Mouse (Mus musculus) forebrain, embryonic 11.5 days (tissue): ENCODE measurements around the gene Cdk5r1. TPM values are rescaled to one million over a fixed set of nuclear protein-coding genes. Genes with fewer than 3 reads are reported as not detected.
"Not testable (repeated sequence)": the region's sequence is repeated elsewhere in the genome, so short reads cannot be mapped to it uniquely, and the experiment has no call there.

Source experiments
- ATAC-seq: fragments of 200-750 bp; cut with Nextera tagmentation; replicated peaks from 2 replicates; pipeline ENCODE4 v1.8.0; 2017; ENCODE audit warnings: moderate TSS enrichment; ENCODE audit not compliant: low FRiP score
- DNase-seq: peaks from one replicate; pipeline ENCODE4 v3.0.0-alpha.2; 2017; ENCODE audit warnings: low spot score
- H3K27ac ChIP-seq: fragments of 300-500 bp; sonication (generic); 2 replicates; pipeline ENCODE4 v1.5.1; 2014; ENCODE audit warnings: low read depth, low read length
- H3K27me3 ChIP-seq: fragments of 300-500 bp; sonication (generic); 2 replicates; pipeline ENCODE4 v1.6.1; 2014; ENCODE audit warnings: mild to moderate bottlenecking, low read length, mixed read lengths; ENCODE audit not compliant: control insufficient read depth, insufficient read depth
- H3K36me3 ChIP-seq: fragments of 300-500 bp; sonication (generic); 2 replicates; pipeline ENCODE4 v1.6.1; 2014; ENCODE audit warnings: mild to moderate bottlenecking, low read length, moderate library complexity, mixed read lengths; ENCODE audit not compliant: control insufficient read depth, insufficient read depth
- H3K4me1 ChIP-seq: fragments of 300-500 bp; sonication (generic); replicated peaks from 2 replicates; pipeline ENCODE4 v1.6.1; 2014; ENCODE audit warnings: low read length, mixed read lengths; ENCODE audit not compliant: control insufficient read depth, insufficient read depth
- H3K4me2 ChIP-seq: fragments of 300-500 bp; sonication (generic); 2 replicates; pipeline ENCODE4 v1.6.1; 2014; ENCODE audit warnings: low read depth, mild to moderate bottlenecking, low read length, moderate library complexity, mixed read lengths; ENCODE audit not compliant: severe bottlenecking
- H3K4me3 ChIP-seq: fragments of 300-500 bp; sonication (generic); 2 replicates; pipeline ENCODE4 v1.5.1; 2014; ENCODE audit warnings: low read depth, low read length
- H3K9ac ChIP-seq: fragments of 300-500 bp; sonication (generic); 2 replicates; pipeline ENCODE4 v1.6.1; 2014; ENCODE audit warnings: low read length
- H3K9me3 ChIP-seq: fragments of 300-500 bp; sonication (generic); 2 replicates; pipeline ENCODE4 v1.6.1; 2016; ENCODE audit warnings: low read length, mixed read lengths; ENCODE audit not compliant: control insufficient read depth
- WGBS: fragments of 180-500 bp; shearing (Covaris S2); extraction: QIAGEN DNeasy Blood & Tissue Kit; methylation state at CpG from one replicate; pipeline ENCODE4 v1.1.7; 2014; 5-methylcytosine and 5-hydroxymethylcytosine counted together
- polyA plus RNA-seq: library from polyadenylated mRNA; unstranded; fragments of >200 nt; fragmentation: Nextera tagmentation; extraction: Ambion mirVana; gene quantifications from 2 replicates; pipeline ENCODE4 v1.2.1, GENCODE M21; 2014

Gene Cdk5r1
- polyA plus RNA-seq, 1 experiment from 2014 or later = 15.7 TPM

DNA sequence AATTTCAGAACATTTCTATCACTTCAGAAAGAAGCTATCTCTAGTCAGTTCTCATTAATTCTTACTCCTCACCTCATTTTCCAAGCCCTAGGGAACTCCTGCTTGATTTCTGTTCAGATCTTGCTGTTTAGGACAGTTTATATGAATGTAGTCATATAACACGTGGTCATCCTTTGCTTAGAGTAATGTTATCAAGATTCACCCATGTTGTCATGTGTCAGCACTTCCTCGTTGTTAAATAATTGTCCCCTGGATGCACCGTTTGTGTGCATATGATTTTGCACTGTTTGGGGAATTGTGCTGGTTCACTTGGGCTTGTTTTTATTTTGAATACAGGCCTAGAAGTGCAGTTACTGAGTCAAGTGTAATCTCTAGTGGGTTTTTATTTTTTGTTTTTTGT is 24.6 kb upstream of the Cdk5r1 start:
- WGBS = 97% methylated on average over 3 of the region's 3 CpGs

DNA sequence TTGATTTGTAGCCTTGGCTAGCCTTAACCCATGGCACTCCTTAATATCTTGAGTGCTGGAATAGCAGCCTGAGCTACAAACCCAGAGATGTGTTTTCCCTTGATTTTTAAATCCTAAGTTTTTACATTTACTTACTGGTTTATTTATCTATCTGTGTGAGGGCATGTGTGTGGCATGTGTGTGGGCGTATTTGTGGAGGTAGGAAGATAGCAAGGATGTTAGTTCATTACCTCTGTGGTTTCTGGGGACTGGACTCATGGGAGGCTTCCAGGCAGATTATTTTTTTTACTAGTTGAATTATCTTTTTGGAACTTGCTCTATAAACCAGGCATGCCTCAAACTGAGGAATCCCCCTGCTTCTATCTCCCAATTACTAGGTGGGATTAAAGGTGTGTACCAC is 23.6 kb upstream of the Cdk5r1 start:
- ATAC-seq (no peak), DNase-seq (no peak)
- Histone ChIP-seq H3K36me3 (peaks cover under 1% of the 10 kb centered on the region; the same call in 1 of the 2 replicates), H3K9ac (no peak overlapping the region), H3K9me3 (no peaks in the 10 kb centered on the region), H3K27ac (no peak overlapping the region), H3K27me3 (no peaks in the 10 kb centered on the region), H3K4me2 (no peak overlapping the region), H3K4me1 (no peaks in the 10 kb centered on the region), H3K4me3 (no peak overlapping the region)
- 88% methylated on average over 1 of the region's 1 CpGs for WGBS

More for the DNA sequence above, 24.6 kb upstream of the Cdk5r1 start:
- Histone ChIP-seq H3K4me3 (no peak overlapping the region), H3K9ac (no peak overlapping the region), H3K4me2 (no peak overlapping the region), H3K4me1 (no peaks in the 10 kb centered on the region), H3K36me3 (peaks cover 4% of the 10 kb centered on the region; the same call in 1 of the 2 replicates), H3K27ac (no peak overlapping the region), H3K9me3 (no peaks in the 10 kb centered on the region), H3K27me3 (no peaks in the 10 kb centered on the region)
- ATAC-seq (no peak), DNase-seq (no peak)

DNA sequence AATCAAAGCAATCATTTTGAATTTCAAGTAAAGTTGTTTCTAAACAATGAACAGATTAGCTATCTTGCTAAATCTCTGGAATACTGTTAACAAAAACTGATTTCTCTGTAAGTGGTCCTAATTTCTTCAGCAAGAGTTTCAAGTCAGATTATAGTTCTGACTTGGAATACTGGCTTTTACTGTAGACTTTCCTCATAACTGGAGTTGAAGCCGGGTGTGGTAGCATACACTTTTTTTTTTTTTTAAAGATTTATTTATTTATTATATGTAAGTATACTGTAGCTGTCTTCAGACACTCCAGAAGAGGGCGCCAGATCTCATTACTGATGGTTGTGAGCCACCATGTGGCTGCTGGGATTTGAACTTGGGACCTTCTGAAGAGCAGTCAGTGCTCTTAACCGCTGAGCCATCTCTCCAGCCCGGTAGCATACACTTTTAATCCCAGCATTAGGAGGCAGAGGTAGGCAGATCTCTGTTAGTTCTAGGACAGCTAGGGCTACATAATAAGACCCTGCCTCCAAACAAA is 13.2 kb upstream of the Cdk5r1 start:
- ATAC-seq, H3K27ac ChIP-seq, H3K4me2 ChIP-seq, H3K4me3 ChIP-seq, H3K4me1 ChIP-seq, H3K9ac ChIP-seq, H3K27me3 ChIP-seq, H3K9me3 ChIP-seq, DNase-seq: not testable (repeated sequence)
- peaks cover 26% of the 10 kb centered on the region; the same call in 1 of the 2 replicates for H3K36me3 ChIP-seq
- 94% methylated on average over 4 of the region's 4 CpGs for WGBS

DNA sequence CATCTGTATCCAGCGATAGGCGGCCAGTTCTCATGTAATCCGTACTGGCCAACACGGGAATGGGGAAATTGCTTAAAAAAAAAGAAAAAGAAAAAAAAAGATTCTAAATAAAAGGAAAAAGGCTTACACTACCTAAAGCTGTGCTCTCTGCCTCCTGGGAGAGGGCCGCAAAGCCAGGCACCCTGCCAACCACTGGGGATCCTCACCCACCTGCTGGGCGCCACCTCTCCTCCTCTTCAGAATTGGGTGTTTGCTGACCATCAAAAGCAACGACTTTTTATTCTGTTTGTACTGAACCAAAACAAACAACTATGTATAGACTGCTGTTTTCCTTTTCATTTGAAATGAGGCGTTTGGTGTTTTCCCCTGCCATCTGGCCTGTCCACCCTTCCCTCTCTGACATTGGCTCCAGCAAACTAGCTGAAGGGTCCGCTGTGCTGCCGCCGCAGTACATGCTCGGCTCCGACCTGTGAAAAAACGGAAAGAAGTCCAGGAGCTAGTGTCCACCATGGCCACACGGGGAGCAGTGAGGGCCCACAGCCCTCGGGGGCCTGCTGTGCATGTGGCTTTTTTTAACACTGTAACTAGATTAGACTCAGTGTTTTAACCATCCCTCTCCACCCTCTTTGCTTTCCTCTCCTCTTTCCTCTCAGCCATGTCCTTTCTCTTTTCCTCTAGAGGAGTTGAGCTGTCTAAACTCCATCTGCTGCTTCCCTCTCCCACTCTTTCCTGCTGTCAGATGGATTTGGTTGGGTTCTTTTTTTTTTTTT is 4.8 kb upstream of the Cdk5r1 start:
- no peak for ATAC-seq
- Histone ChIP-seq H3K9me3 (no peaks in the 10 kb centered on the region), H3K4me2 (no peak overlapping the region), H3K27me3 (0 out of 2 replicates have a peak, but pooled peaks cover 2% of the 10 kb centered on the region), H3K27ac (no peak overlapping the region), H3K9ac (no peak overlapping the region), H3K4me1 (no peaks in the 10 kb centered on the region; the same call in 1 of the 2 replicates), H3K4me3 (no peak overlapping the region), H3K36me3 (peaks cover 9% of the 10 kb centered on the region; the same call in 1 of the 2 replicates)
- DNase-seq = no peak
- WGBS = 82% methylated on average over 16 of the region's 16 CpGs

DNA sequence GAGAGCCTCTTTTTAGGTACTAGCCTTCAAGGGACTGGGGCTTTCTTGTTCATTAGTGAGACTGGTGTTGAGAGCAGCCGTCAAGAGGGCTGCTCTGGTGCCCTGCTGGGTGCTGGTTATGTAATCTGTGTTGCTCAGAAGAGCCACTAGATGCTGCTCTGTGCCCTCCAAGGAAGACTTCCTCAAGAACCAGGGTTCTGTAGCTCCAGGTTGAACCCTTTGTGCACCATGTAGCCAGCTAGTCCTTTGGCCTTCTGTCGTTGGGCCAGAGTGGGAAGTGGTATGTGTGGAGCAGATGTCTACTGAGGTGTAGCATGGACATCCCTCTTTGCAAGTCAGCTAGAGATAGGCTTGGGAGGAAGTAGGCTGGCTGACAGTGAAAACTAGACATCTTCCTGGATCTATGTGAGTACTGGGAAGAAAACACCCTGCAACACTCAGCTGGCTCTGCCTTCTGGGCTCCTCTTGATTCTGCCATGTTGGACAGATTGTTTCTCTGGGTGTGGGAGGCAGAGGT is 2.6 kb upstream of the Cdk5r1 start:
- peaks cover 7% of the 10 kb centered on the region; the same call in 1 of the 2 replicates for H3K27me3 ChIP-seq
- 70% methylated on average over 2 of the region's 2 CpGs for WGBS
- ATAC-seq = no peak

DNA sequence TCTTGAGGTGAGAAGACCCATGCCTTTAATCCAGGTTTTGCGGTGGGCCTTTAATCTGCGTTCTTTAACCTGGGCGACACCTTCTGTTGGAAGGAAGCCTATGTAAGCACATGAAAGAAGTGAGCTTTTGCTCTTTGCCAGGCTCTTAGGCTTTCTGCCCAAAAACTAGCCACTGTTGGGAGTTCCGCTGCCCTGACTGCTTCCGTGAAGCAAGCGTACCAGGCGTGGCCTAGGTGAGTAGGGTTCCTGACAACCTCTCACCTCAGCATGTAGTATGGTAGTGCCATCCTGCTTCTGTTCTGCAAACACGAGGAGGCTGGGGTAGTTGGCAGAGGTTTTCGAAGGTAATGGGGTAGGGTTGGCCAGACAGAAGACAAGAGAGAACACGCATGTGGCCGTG is 2.0 kb upstream of the Cdk5r1 start:
- ATAC-seq = no peak
- DNase-seq = no peak
- H3K4me3 ChIP-seq = no peak overlapping the region
- peaks cover 7% of the 10 kb centered on the region; the same call in 1 of the 2 replicates for H3K27me3 ChIP-seq
- peaks cover 8% of the 10 kb centered on the region; the same call in 1 of the 2 replicates for H3K4me1 ChIP-seq
- no peak overlapping the region for H3K27ac ChIP-seq
- peaks cover 4% of the 10 kb centered on the region; the same call in 1 of the 2 replicates for H3K36me3 ChIP-seq
- no peak overlapping the region for H3K4me2 ChIP-seq
- H3K9ac ChIP-seq = no peak overlapping the region
- WGBS = 91% methylated on average over 11 of the region's 11 CpGs
- H3K9me3 ChIP-seq = no peaks in the 10 kb centered on the region

More for the DNA sequence above, 2.6 kb upstream of the Cdk5r1 start:
- H3K4me3 ChIP-seq = no peak overlapping the region
- H3K4me1 ChIP-seq = peaks cover 3% of the 10 kb centered on the region; the same call in 1 of the 2 replicates
- no peak for DNase-seq
- H3K36me3 ChIP-seq = peaks cover 4% of the 10 kb centered on the region; the same call in 1 of the 2 replicates
- no peak overlapping the region for H3K27ac ChIP-seq
- H3K4me2 ChIP-seq = no peak overlapping the region
- H3K9ac ChIP-seq = no peak overlapping the region
- H3K9me3 ChIP-seq = no peaks in the 10 kb centered on the region

DNA sequence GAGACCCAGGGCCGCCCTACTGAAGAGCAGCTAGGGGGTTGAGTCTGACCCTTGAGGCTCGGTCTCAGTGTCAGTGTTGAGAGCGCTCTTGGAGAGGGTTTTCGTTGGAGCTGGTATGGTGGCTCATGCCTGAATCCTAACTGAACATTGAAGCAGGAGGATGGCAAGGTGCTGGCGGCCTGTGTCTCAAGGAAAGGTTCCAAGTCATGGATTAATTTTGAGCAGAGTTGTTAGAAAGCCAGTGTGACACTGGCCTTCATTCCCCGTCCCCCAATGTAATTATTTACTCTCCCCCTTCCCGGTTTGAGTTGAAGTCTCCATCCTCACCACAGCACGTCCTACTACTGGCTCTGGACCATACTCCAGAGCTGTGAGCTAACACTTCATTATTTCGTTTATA is 1.3 kb upstream of the Cdk5r1 start:
- no peak overlapping the region for H3K27ac ChIP-seq
- H3K9ac ChIP-seq = peak overlapping the region; percentile 58; the same call in 1 of the 2 replicates
- H3K4me3 ChIP-seq = no peak overlapping the region
- ATAC-seq = no peak
- no peak overlapping the region for H3K4me2 ChIP-seq
- peaks cover 7% of the 10 kb centered on the region; the same call in 1 of the 2 replicates for H3K27me3 ChIP-seq
- 78% methylated on average over 9 of the region's 9 CpGs for WGBS
- peaks cover 11% of the 10 kb centered on the region; the same call in 1 of the 2 replicates for H3K4me1 ChIP-seq
- H3K36me3 ChIP-seq = peaks cover 4% of the 10 kb centered on the region; the same call in 1 of the 2 replicates
- no peaks in the 10 kb centered on the region for H3K9me3 ChIP-seq
- DNase-seq = no peak

DNA sequence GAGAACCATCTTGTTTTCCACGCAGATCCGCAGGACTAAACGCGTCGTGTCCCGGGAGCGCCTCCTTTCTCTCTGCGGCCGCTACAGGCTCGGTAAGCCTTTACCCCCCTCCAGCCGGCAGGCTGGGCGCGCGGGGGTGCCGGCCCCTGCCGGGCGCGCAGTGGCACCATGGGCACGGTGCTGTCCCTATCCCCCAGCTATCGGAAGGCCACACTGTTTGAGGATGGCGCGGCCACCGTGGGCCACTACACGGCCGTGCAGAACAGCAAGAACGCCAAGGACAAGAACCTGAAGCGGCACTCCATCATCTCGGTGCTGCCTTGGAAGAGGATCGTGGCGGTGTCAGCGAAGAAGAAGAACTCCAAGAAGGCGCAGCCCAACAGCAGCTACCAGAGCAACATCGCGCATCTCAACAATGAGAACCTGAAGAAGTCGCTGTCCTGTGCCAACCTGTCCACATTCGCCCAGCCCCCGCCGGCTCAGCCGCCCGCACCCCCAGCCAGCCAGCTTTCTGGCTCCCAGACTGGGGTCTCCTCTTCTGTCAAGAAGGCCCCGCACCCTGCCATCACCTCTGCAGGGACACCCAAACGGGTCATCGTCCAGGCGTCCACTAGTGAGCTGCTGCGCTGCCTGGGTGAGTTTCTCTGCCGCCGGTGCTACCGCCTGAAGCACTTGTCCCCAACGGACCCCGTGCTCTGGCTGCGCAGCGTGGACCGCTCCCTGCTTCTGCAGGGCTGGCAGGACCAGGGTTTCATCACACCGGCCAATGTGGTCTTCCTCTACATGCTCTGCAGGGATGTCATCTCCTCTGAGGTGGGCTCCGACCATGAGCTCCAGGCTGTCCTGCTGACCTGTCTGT is 747 bp downstream of the Cdk5r1 start:
- H3K4me3 ChIP-seq = peak overlapping the region; percentile 75
- H3K9me3 ChIP-seq = no peaks in the 10 kb centered on the region
- peak; percentile 69 for DNase-seq
- H3K4me1 ChIP-seq = peaks cover 13% of the 10 kb centered on the region; the same call in 1 of the 2 replicates
- peak overlapping the region; percentile 91 for H3K4me2 ChIP-seq
- no peaks in the 10 kb centered on the region; the same call in 1 of the 2 replicates for H3K36me3 ChIP-seq
- WGBS = 13% methylated on average over 54 of the region's 55 CpGs
- H3K9ac ChIP-seq = peak overlapping the region; percentile 91
- ATAC-seq = peak; percentile 25
- H3K27me3 ChIP-seq = peaks cover 7% of the 10 kb centered on the region; the same call in 1 of the 2 replicates
- peak overlapping the region; percentile 85 for H3K27ac ChIP-seq
